Mouse (Mus musculus) limb, embryonic 12.5 days (tissue): Measurements from ENCODE around the gene Ap3b1. TPM values are rescaled to one million over a fixed set of nuclear protein-coding genes. Genes with fewer than 3 reads are reported as not detected.
"Not testable (repeated sequence)": the region's sequence is repeated elsewhere in the genome, so short reads cannot be mapped to it uniquely, and the experiment has no call there.

Source experiments
- ATAC-seq: fragments of 200-750 bp; cut with Nextera tagmentation; 2 replicates; pipeline ENCODE4 v1.8.0; 2017; ENCODE audit warnings: low read depth, moderate TSS enrichment; ENCODE audit not compliant: insufficient number of reproducible peaks, insufficient read depth, low FRiP score, low TSS enrichment
- H3K27ac ChIP-seq: fragments of 300-500 bp; sonication (generic); 2 replicates; pipeline ENCODE4 v1.5.1; 2016; ENCODE audit warnings: mild to moderate bottlenecking, moderate library complexity
- H3K27me3 ChIP-seq: fragments of 300-500 bp; sonication (generic); 2 replicates; pipeline ENCODE4 v1.6.1; 2016; ENCODE audit warnings: mild to moderate bottlenecking, moderate library complexity
- H3K36me3 ChIP-seq: fragments of 300-500 bp; sonication (generic); 2 replicates; pipeline ENCODE4 v1.6.1; 2016; ENCODE audit warnings: mild to moderate bottlenecking, moderate library complexity
- H3K4me1 ChIP-seq: fragments of 300-500 bp; sonication (generic); replicated peaks from 2 replicates; pipeline ENCODE4 v1.6.1; 2016
- H3K4me2 ChIP-seq: fragments of 300-500 bp; sonication (generic); 2 replicates; pipeline ENCODE4 v1.6.1; 2016; ENCODE audit warnings: mild to moderate bottlenecking, moderate library complexity
- H3K4me3 ChIP-seq: fragments of 300-500 bp; sonication (generic); replicated peaks from 2 replicates; pipeline ENCODE4 v1.5.1; 2016; ENCODE audit warnings: mild to moderate bottlenecking
- H3K9ac ChIP-seq: fragments of 300-500 bp; sonication (generic); replicated peaks from 2 replicates; pipeline ENCODE4 v1.6.1; 2016; ENCODE audit warnings: mild to moderate bottlenecking, moderate library complexity
- H3K9me3 ChIP-seq: fragments of 300-500 bp; sonication (generic); 2 replicates; pipeline ENCODE4 v1.6.1; 2016; ENCODE audit warnings: mild to moderate bottlenecking, moderate library complexity
- WGBS: fragments of 180-500 bp; shearing (Covaris S2); methylation state at CpG from one replicate; pipeline ENCODE4 v1.1.7; 2016; 5-methylcytosine and 5-hydroxymethylcytosine counted together
- polyA plus RNA-seq: library from polyadenylated mRNA; unstranded; fragments of >200 nt; fragmentation: Nextera tagmentation; extraction: Ambion mirVana; gene quantifications from 2 replicates; pipeline ENCODE4 v1.2.1, GENCODE M21; 2016

The Ap3b1 gene
- polyA plus RNA-seq, 1 experiment from 2014 or later: 44.7 TPM

GRCm38 (mm10) chr13:94354584-94354983 is 4.2 kb upstream of the Ap3b1 start:
- WGBS: 57% methylated on average over 3 of the region's 3 CpGs
- no peak for ATAC-seq
- Histone ChIP-seq H3K36me3 (no peaks in the 10 kb centered on the region), H3K4me1 (peaks cover 6% of the 10 kb centered on the region; the same call in 1 of the 2 replicates), H3K4me3 (no peak overlapping the region), H3K27me3 (no peaks in the 10 kb centered on the region), H3K27ac (no peak overlapping the region), H3K4me2 (no peak overlapping the region), H3K9ac (no peak overlapping the region), H3K9me3 (no peaks in the 10 kb centered on the region)

- Histone ChIP-seq H3K4me1 (peaks cover 6% of the 10 kb centered on the region; the same call in 1 of the 2 replicates), H3K27ac (peak overlapping the region; percentile 91), H3K36me3 (0 out of 2 replicates have a peak, but pooled peaks cover 2% of the 10 kb centered on the region), H3K4me3 (peak overlapping the region; percentile 78), H3K9ac (peak overlapping the region; percentile 80), H3K9me3 (no peaks in the 10 kb centered on the region), H3K27me3 (no peaks in the 10 kb centered on the region), H3K4me2 (peak overlapping the region; percentile 77)
- 3% methylated on average over 9 of the region's 9 CpGs for WGBS
- ATAC-seq: 0 out of 2 replicates have a peak, but pooled peaks have one; percentile 17
These were observed 709 bp upstream of the Ap3b1 start for GRCm38 (mm10) chr13:94358101-94358400.

GRCm38 (mm10) chr13:94359282-94359920 is 641 bp downstream of the Ap3b1 start:
- Histone ChIP-seq H3K36me3 (peaks cover 8% of the 10 kb centered on the region; the same call in 1 of the 2 replicates), H3K9ac (peak overlapping the region; percentile 80), H3K27ac (peak overlapping the region; percentile 91), H3K27me3 (no peaks in the 10 kb centered on the region), H3K4me3 (peak overlapping the region; percentile 78), H3K9me3 (no peaks in the 10 kb centered on the region), H3K4me2 (peak overlapping the region; percentile 77), H3K4me1 (peaks cover 6% of the 10 kb centered on the region; the same call in 1 of the 2 replicates)
- WGBS: 18% methylated on average over 25 of the region's 25 CpGs
- ATAC-seq: no peak

GRCm38 (mm10) chr13:94361013-94361580 is 2.3 kb downstream of the Ap3b1 start:
- H3K9me3 ChIP-seq, H3K27me3 ChIP-seq, H3K4me3 ChIP-seq, ATAC-seq, H3K4me2 ChIP-seq, H3K36me3 ChIP-seq, H3K27ac ChIP-seq, H3K9ac ChIP-seq: not testable (repeated sequence)
- 90% methylated on average over 10 of the region's 10 CpGs for WGBS
- peaks cover 10% of the 10 kb centered on the region; the same call in 1 of the 2 replicates for H3K4me1 ChIP-seq

- no peak overlapping the region for H3K4me3 ChIP-seq
- no peaks in the 10 kb centered on the region for H3K27me3 ChIP-seq
- no peaks in the 10 kb centered on the region for H3K9me3 ChIP-seq
- peaks cover 12% of the 10 kb centered on the region; the same call in 1 of the 2 replicates for H3K36me3 ChIP-seq
- H3K4me2 ChIP-seq: no peak overlapping the region
- H3K27ac ChIP-seq: no peak overlapping the region
- ATAC-seq: no peak
- 91% methylated on average over 2 of the region's 2 CpGs for WGBS
- H3K9ac ChIP-seq: no peak overlapping the region
- H3K4me1 ChIP-seq: peaks cover 4% of the 10 kb centered on the region; the same call in 1 of the 2 replicates
These were observed 5.6 kb downstream of the Ap3b1 start for GRCm38 (mm10) chr13:94364336-94364735.

- Histone ChIP-seq H3K27ac (no peak overlapping the region), H3K36me3 (peaks cover 12% of the 10 kb centered on the region; the same call in 1 of the 2 replicates), H3K9me3 (no peaks in the 10 kb centered on the region), H3K4me2 (no peak overlapping the region), H3K9ac (no peak overlapping the region), H3K27me3 (no peaks in the 10 kb centered on the region), H3K4me3 (no peak overlapping the region), H3K4me1 (0 out of 2 replicates have a peak, but pooled peaks cover 4% of the 10 kb centered on the region)
- no peak for ATAC-seq
- 78% methylated on average over 13 of the region's 13 CpGs for WGBS
These were observed 6.5 kb downstream of the Ap3b1 start for GRCm38 (mm10) chr13:94365108-94365907.

- H3K9ac ChIP-seq: no peak overlapping the region
- H3K27ac ChIP-seq: no peak overlapping the region
- WGBS: 92% methylated on average over 2 of the region's 2 CpGs
- peaks cover 11% of the 10 kb centered on the region; the same call in 1 of the 2 replicates for H3K36me3 ChIP-seq
- no peaks in the 10 kb centered on the region for H3K27me3 ChIP-seq
- H3K4me3 ChIP-seq: no peak overlapping the region
- ATAC-seq: no peak
- no peak overlapping the region for H3K4me2 ChIP-seq
- 0 out of 2 replicates have a peak, but pooled peaks cover 4% of the 10 kb centered on the region for H3K4me1 ChIP-seq
- no peaks in the 10 kb centered on the region for H3K9me3 ChIP-seq
These were observed 9.1 kb downstream of the Ap3b1 start for GRCm38 (mm10) chr13:94367869-94368268.

GRCm38 (mm10) chr13:94370521-94370920 is 11.8 kb downstream of the Ap3b1 start:
- Histone ChIP-seq H3K27ac (no peak overlapping the region), H3K4me1 (no peaks in the 10 kb centered on the region), H3K36me3 (peaks cover 15% of the 10 kb centered on the region; the same call in 1 of the 2 replicates), H3K27me3 (no peaks in the 10 kb centered on the region), H3K4me3 (no peak overlapping the region), H3K9me3 (no peaks in the 10 kb centered on the region), H3K4me2 (no peak overlapping the region), H3K9ac (no peak overlapping the region)
- ATAC-seq: no peak
- WGBS: 92% methylated on average over 10 of the region's 10 CpGs

GRCm38 (mm10) chr13:94372066-94372465 is 13.3 kb downstream of the Ap3b1 start:
- Histone ChIP-seq H3K27me3 (no peaks in the 10 kb centered on the region), H3K27ac (no peak overlapping the region), H3K9me3 (no peaks in the 10 kb centered on the region), H3K4me2 (no peak overlapping the region), H3K9ac (no peak overlapping the region), H3K4me1 (no peaks in the 10 kb centered on the region), H3K4me3 (no peak overlapping the region), H3K36me3 (peaks cover 15% of the 10 kb centered on the region; the same call in 1 of the 2 replicates)
- 72% methylated on average over 7 of the region's 7 CpGs for WGBS
- ATAC-seq: no peak

GRCm38 (mm10) chr13:94374131-94374530 is 15.4 kb downstream of the Ap3b1 start:
- no peak for ATAC-seq
- 95% methylated on average over 3 of the region's 3 CpGs for WGBS
- Histone ChIP-seq H3K27ac (no peak overlapping the region), H3K4me3 (no peak overlapping the region), H3K4me1 (no peaks in the 10 kb centered on the region), H3K27me3 (no peaks in the 10 kb centered on the region), H3K9ac (no peak overlapping the region), H3K36me3 (peaks cover 15% of the 10 kb centered on the region; the same call in 1 of the 2 replicates), H3K4me2 (no peak overlapping the region), H3K9me3 (no peaks in the 10 kb centered on the region)
